Mouse (Mus musculus) ovary, postnatal 14 days (tissue): ENCODE results near the gene Chm.
"Not testable (repeated sequence)": the region's sequence is repeated elsewhere in the genome, so short reads cannot be mapped to it uniquely, and the experiment has no call there.

Source experiments
- DNase-seq: peaks from one replicate; pipeline ENCODE4 v3.0.0; 2022; ENCODE audit warnings: low spot score

Chm gene

DNA sequence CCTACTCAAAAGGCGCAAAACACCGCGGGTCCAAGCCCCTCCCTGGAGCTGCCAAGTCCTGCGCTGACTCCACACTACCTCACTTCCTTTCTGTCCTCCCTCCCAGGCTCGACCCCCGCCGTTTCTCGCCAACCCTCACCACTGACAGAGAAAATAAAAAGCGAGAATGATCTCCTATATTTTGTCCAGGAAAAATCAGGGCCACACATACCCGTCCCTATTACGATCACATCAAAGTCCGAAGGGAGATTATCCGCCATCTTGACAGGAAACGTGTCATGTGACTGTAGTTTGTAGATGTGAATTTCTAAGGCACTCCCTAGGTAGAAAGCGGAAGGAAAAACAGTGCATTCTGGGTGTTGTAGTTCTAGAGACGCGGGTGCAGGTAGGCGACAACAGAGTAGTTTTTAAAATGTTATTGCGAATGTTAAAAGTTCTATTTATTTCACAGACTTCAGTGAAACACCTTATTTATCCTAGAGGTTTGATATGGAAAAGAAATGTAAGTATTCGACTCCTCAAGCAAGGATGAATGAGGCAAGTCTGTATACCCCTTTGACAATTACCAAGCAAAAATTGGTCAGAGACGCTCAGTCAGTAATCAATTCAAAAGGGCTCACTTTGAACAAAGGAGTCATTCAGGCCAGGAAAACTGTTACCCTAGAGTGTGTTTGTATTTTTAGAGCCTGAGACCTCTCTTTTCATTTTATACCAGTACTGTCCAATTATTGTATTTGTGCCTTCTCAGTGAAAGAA is at the start of gene Chm:
Gene Chm (minus strand): TSS at position 288 of the 756 bp plus-strand sequence.
- DNase-seq = peak; percentile 9

DNA sequence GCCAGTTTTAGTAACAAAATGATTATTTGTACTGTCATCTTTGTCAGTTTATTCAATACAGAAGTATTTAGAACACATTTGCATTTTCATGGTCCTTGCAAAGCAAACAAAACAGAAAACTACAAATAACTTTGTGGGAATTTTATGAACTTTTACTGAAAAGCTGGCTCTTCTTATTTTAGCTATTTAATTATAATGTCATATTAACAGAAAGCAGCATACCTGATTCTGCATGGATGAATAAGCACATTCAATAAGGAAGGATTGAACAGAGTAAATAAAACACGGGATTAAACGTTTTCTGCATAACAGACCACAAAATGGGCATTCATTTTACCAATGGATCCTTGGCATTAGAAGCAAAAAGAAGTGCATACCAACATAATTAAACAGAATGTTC is 8.6 kb upstream of the Chm start:
- no peak for DNase-seq

DNA sequence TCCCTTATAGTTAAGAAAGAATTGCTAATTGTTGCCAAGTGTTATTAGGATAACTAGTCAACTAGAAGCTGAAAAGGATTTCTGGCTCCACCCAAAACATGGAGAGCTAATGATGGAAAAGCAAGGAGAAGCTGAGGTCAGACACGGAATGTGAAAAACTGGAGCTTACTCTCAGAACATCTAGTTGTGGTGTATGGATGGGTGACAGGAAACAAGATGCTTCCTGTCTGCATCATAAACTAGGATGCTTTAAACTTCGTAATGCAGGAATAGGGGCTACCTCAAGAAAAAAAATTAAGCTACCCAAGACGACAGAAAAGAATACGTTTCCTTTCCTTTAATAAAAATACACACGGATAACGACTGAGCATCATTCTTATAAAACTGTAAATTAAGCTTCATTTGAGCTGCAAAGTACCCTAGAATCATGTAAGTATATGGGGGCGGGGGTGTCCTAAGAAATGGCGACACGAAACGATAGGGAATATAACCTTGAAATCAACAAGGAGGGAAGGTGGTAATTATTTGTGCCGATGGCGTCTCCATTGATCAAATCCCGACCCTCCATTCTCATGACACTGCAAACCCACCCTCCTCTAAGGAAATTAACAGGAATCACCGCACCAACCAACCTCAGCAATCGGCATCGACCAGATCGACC is 618 bp downstream of the Chm start:
- DNase-seq = no peak

DNA sequence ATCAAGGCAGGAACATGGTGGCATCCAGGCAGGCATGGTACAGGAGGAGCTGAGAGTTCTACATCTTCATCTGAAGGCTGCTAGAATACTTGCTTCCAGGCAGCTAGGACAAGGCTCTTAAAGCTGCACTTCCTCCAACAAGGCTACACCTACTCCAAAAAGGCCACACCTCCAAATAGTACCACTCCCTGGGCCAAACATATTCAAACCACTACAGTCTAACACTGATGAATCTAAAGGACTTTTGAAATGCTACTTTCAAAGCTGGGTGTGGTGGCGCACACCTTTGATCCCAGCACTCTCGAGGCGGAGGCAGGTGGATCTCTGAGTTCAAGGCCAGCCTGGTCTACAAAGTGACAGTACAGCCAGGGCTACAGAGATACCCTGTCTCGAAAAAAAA is 4.5 kb downstream of the Chm start:
- DNase-seq = not testable (repeated sequence)

DNA sequence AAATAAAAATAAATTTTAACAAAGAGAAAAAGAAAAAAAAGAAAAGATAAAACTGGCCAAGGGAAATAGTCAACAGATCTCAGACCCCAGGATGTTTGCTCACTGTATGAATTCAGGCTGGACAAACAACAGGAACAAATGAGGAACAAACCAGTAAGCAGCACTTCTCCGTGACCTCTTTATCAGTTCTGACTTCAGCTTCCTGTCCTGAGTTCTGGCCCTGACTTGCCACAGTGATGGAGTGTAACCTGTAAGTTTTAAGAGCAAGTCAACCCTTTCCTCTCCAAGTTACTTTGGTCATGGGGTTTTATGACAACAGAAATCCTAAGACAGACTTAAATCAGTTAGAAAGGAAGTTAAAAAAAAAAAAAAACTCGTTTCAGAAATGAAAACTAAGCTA is 12.6 kb downstream of the Chm start:
- no peak for DNase-seq

DNA sequence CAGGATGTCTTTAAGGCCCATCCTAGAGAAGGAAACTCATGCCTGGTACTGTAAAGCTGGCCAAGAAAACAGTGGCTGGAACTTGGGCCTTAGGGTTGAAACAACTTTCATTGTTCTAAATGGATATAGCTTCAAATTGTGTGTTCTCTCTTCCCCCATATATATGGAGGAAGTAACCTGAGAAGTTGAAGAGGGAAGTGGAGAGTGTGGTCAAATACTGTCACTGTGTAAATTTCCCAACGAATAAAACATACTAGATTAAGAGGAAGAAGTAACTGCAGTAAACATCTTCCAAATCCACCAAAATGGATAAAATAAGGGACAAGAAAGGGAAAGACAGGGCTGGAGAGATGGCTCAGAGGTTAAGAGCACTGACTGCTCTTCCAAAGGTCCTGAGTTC is 13.0 kb downstream of the Chm start:
- no peak for DNase-seq

DNA sequence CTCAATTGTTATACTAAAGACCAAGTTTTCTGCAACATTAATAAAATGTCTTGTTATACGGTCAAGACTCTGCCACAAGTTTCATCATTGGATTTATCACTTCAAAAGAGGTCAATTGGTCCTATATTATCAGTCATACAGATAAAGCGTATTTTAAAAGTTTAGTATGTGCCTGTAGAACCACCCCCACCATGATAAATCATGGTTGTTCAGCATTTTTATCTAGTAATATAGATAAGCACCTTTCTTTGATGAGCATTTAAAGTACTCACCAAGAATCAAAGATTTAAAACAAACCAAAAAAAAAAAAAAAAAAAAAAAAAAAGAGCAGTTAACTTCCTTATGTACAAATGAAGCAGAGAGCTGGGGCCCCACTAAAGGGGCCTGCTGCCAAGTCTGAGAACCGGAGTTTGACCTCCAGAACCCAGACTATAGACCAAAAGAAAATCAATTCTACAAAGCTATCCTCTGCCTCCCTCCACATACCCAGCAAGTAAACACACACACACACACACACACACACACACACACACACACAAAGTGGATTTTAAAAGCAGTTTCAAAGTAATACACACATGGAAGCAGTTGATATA is 25.0 kb downstream of the Chm start:
- DNase-seq = no peak

DNA sequence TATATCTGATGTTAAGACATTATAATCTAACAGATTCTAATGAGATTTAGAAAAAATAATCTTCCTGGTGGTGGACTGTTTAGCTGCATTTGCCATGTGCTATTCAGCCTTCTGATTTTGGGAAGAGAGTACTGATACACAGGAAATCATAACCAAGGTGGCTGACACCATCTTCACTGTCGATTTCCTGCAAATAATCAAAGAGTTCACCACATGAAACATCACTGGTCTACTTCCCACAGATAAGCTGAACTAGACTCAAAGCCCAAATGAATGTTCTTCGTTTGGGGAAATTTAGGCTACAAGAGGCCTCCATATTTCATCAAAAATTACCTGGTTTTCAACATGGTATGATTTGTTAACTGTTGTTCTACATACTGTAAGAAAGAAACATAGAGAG is 101.1 kb downstream of the Chm start:
- DNase-seq = no peak

DNA sequence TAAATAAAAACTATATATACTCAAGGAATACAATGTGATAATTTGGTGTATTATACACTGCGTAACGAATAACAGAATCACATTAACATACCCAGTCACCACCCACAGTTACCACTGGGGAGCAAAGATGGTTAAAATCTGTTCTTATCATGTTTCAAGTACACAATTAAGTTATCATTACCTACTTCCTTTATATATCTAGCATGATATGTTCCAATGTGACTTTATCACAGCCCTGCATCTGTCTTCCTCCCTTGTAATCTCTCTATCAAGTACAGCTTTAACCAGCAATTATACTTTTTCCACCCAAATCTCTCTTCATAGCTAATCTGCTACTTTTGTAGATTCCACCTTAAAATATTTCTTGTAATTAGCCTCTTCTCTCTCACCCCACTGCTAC is 109.3 kb downstream of the Chm start:
- no peak for DNase-seq

DNA sequence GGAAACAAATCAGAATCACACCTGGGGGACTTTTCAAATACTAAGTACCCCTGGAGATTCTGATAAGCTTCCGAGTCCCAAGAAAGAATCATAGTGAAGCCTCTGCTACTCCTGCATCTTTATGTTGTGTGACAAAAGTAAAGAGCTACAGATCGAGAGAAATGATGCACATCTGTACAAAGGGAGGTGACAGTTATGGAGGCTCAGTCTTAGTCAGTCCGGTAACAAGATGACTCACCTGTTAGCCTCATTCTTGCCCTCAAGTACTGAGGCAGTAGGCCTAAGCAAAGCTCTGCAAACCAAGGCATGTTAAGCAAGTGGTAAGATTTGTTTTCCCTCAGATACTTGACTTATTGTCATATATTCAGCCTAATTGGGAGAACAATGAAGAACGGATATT is 110.5 kb downstream of the Chm start:
- DNase-seq = no peak

DNA sequence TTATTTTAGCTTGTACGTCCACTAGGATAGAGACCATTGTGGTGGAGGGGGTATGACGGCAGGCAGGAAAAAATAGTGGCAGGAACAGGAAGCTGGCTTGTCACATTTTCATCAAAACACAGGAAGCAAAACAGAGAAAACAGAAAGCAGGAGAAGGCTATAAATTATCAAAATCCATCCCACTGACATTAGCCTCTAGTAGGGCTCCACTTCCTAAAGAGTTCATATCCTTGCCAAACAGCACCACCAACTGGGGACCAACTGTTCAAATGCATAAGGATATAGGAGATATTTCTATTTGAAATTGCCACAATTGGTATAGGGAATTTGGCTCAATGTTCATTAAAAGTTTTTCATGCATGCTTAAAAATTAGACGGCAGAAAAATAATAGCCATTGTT is 181.7 kb downstream of the Chm start:
- DNase-seq = no peak

DNA sequence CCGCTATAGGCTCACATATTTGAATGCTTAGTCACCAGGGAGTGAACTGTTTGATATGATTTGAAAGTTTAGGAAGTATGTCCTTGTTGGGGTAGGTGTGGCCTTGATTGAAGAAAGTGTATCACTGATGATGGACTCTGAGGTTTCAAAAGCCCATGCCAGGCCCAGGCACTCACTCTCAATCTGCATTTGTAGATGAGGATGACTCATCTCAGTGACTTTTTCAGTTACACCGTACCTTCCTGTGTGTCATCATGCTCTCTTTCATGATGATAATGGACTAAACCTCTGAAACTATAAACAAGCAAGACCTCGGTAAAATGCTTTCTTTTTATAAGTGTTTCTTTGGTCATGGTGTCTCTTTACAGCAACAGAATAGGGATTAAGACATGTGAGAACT is 183.1 kb downstream of the Chm start:
- DNase-seq = no peak
